Mouse (Mus musculus) midbrain, embryonic 13.5 days (tissue): ENCODE measurements at regions not wholly inside any gene's neighbourhood (a gene's known extent, or its start where the extent isn't known, plus 50 kb on each side); places are given as distances from the start of the nearest gene placed in this dataset.
A peak's percentile ranks its signal among the peaks of the same experiment; 100 is the strongest.

Experiments
- ATAC-seq: fragments of 200-750 bp; cut with Nextera tagmentation; 2 replicates; pipeline ENCODE4 v1.8.0; 2017; ENCODE audit warnings: mild to moderate bottlenecking, moderate TSS enrichment, moderate library complexity
- H3K27ac ChIP-seq: fragments of 300-500 bp; sonication (generic); 2 replicates; pipeline ENCODE4 v1.5.1; 2015; ENCODE audit warnings: inconsistent platforms, mild to moderate bottlenecking, moderate library complexity
- H3K27me3 ChIP-seq: fragments of 300-500 bp; sonication (generic); 2 replicates; pipeline ENCODE4 v1.6.1; 2015; ENCODE audit warnings: mild to moderate bottlenecking, inconsistent platforms
- H3K36me3 ChIP-seq: fragments of 300-500 bp; sonication (generic); 2 replicates; pipeline ENCODE4 v1.6.1; 2015; ENCODE audit warnings: mild to moderate bottlenecking, inconsistent platforms
- H3K4me1 ChIP-seq: fragments of 300-500 bp; sonication (generic); replicated peaks from 2 replicates; pipeline ENCODE4 v1.6.1; 2015; ENCODE audit warnings: inconsistent platforms
- H3K4me2 ChIP-seq: fragments of 300-500 bp; sonication (generic); replicated peaks from 2 replicates; pipeline ENCODE4 v1.6.1; 2015; ENCODE audit warnings: moderate library complexity, mild to moderate bottlenecking, inconsistent platforms
- H3K4me3 ChIP-seq: fragments of 300-500 bp; sonication (generic); replicated peaks from 2 replicates; pipeline ENCODE4 v1.5.1; 2015; ENCODE audit warnings: mild to moderate bottlenecking, inconsistent platforms
- H3K9ac ChIP-seq: fragments of 300-500 bp; sonication (generic); replicated peaks from 2 replicates; pipeline ENCODE4 v1.6.1; 2015; ENCODE audit warnings: mild to moderate bottlenecking, inconsistent platforms
- H3K9me3 ChIP-seq: fragments of 300-500 bp; sonication (generic); 2 replicates; pipeline ENCODE4 v1.6.1; 2016; ENCODE audit warnings: mild to moderate bottlenecking, inconsistent platforms
- whole genome bisulfite sequencing: fragments of 180-500 bp; shearing (Covaris S2); methylation state at CpG from one replicate; pipeline ENCODE4 v1.1.7; 2015; 5-methylcytosine and 5-hydroxymethylcytosine counted together

GRCm38 (mm10) chr19:44626261-44626660 is 63.6 kb downstream of the Hif1an start:
- H3K9me3 ChIP-seq = 0 out of 2 replicates have a peak, but pooled peaks cover 3% of the 10 kb centered on the region
- no peak overlapping the region for H3K4me3 ChIP-seq
- no peaks in the 10 kb centered on the region for H3K36me3 ChIP-seq
- ATAC-seq = no peak
- no peak overlapping the region for H3K27ac ChIP-seq
- no peak overlapping the region for H3K4me2 ChIP-seq
- 86% methylated on average over 5 of the region's 5 CpGs for WGBS
- H3K9ac ChIP-seq = no peak overlapping the region
- H3K4me1 ChIP-seq = no peaks in the 10 kb centered on the region
- H3K27me3 ChIP-seq = 0 out of 2 replicates have a peak, but pooled peaks cover 12% of the 10 kb centered on the region

DNA sequence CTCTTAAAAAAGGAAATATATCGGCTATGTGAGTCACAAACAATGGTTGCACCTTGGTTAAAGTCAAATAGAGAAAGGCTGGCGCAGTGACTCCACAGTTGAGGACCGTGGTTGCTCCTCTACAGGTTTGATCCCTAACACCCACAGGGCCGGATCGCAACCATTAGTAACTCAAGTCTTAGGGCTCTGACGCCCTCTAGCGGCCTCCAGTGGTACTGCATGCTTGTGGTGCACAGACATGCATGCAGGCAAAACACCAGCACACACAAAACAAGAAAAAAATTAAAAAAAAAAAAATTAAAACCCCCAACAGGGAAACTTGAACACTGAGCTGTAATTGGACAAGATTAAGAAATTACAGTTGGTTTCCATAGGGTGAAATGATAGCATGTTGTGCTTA is 67.1 kb downstream of the Hif1an start:
- Histone ChIP-seq H3K27me3 (peaks cover 18% of the 10 kb centered on the region; the same call in 1 of the 2 replicates), H3K9me3 (0 out of 2 replicates have a peak, but pooled peaks cover 3% of the 10 kb centered on the region), H3K4me3 (no peak overlapping the region), H3K9ac (no peak overlapping the region), H3K4me1 (peaks cover 8% of the 10 kb centered on the region; the same call in 1 of the 2 replicates), H3K4me2 (no peak overlapping the region), H3K36me3 (no peaks in the 10 kb centered on the region), H3K27ac (no peak overlapping the region)
- no peak for ATAC-seq
- WGBS = 62% methylated on average over 7 of the region's 7 CpGs

- no peaks in the 10 kb centered on the region for H3K36me3 ChIP-seq
- no peak overlapping the region for H3K9ac ChIP-seq
- H3K27ac ChIP-seq = no peak overlapping the region
- no peak overlapping the region for H3K4me3 ChIP-seq
- H3K4me1 ChIP-seq = peaks cover 8% of the 10 kb centered on the region; the same call in 1 of the 2 replicates
- 92% methylated on average over 19 of the region's 19 CpGs for WGBS
- H3K27me3 ChIP-seq = peaks cover 25% of the 10 kb centered on the region; the same call in 1 of the 2 replicates
- ATAC-seq = no peak
- H3K9me3 ChIP-seq = 0 out of 2 replicates have a peak, but pooled peaks cover 3% of the 10 kb centered on the region
- H3K4me2 ChIP-seq = no peak overlapping the region
Measured at GRCm38 (mm10) chr19:44631356-44632007, 68.8 kb downstream of the Hif1an start.

DNA sequence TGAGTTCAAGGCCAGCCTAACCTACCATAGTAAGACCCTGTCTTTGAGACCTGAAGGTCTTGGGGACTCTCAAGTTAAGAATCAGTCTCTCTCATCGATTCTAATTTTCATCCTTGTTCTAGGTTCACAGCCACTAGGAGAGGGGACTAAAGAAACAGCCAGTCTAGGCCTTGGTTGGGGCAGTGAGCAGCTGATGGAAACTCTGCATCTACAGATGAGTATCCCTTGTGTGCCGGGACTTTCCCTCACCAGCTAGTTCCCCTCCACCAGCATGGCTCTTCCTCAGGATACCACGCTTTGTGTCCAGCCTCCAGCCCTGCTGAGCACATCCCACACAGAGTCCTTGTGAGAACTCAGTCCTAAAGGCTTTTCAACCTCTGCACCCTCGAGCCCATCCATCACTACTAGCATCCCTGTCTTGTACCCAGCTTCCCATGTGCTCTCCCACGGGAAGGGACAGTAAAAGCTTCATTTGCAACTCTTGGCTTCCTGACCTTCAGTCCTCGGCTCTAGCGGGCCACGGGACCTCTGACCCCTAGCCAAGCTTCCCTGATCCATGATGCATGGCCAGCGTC is 74.6 kb downstream of the Hif1an start:
- Histone ChIP-seq H3K27ac (no peak overlapping the region), H3K9me3 (no peaks in the 10 kb centered on the region), H3K4me3 (no peak overlapping the region), H3K4me2 (no peak overlapping the region), H3K4me1 (peaks cover 20% of the 10 kb centered on the region), H3K36me3 (no peaks in the 10 kb centered on the region), H3K27me3 (peaks cover 60% of the 10 kb centered on the region), H3K9ac (no peak overlapping the region)
- no peak for ATAC-seq
- WGBS = 74% methylated on average over 9 of the region's 9 CpGs

DNA sequence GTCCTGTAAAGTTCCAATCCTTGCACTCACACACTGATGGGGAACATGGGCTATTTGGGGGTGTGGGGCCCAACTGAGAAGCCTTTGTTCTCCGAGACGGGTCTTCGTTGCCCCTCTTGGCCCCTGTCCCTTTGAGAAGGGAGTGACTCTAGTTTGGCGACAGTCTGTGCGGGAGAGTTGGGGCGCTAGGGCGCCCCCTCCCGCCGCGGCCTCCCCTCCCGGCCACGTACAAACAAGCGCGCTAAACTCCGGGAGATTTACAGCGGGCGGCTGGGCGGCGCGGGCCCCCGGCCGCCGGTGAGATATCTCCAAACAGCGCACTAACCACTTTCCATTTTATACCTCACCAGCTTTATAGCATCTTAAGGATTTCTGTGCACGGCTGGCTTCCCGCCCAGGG is 77.4 kb downstream of the Hif1an start:
- no peaks in the 10 kb centered on the region for H3K9me3 ChIP-seq
- peak overlapping the region; percentile 35 for H3K4me3 ChIP-seq
- WGBS = under 1% methylated on average over 26 of the region's 26 CpGs
- H3K36me3 ChIP-seq = no peaks in the 10 kb centered on the region
- peak overlapping the region; percentile 64 for H3K4me2 ChIP-seq
- H3K4me1 ChIP-seq = peaks cover 12% of the 10 kb centered on the region
- H3K27me3 ChIP-seq = peaks cover 81% of the 10 kb centered on the region
- H3K9ac ChIP-seq = peak overlapping the region; percentile 58
- H3K27ac ChIP-seq = no peak overlapping the region
- no peak for ATAC-seq

- Histone ChIP-seq H3K27ac (no peak overlapping the region), H3K9me3 (no peaks in the 10 kb centered on the region), H3K4me2 (peak overlapping the region; percentile 64), H3K4me1 (peaks cover 12% of the 10 kb centered on the region), H3K4me3 (peak overlapping the region; percentile 35), H3K9ac (peak overlapping the region; percentile 58; the same call in 1 of the 2 replicates), H3K36me3 (no peaks in the 10 kb centered on the region), H3K27me3 (peaks cover 75% of the 10 kb centered on the region)
- ATAC-seq = peak; percentile 58
- 0% methylated on average over 1 of the region's 1 CpGs for WGBS
Measured at GRCm38 (mm10) chr19:44640551-44640950, 77.9 kb downstream of the Hif1an start.

DNA sequence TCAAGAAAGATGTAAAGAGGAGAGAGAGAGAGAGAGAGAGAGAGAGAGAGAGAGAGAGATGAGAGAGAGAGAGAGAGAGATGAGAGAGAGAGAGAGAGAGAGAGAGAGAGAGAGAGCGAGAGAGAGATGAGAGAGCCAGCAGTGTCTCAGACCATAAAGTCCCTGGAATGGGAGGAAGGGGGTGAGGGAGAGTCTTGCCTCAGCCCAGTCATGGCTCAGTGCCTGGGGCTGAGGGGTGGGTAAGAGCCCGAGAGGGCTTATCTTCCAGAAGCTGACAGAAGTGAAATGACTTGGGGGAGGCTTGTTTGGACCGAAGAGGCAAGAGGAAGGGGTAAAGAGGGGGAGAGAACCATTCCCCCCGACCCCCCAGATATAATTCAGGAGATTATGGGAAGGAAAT is 79.6 kb downstream of the Hif1an start:
- WGBS = 64% methylated on average over 4 of the region's 4 CpGs
- Histone ChIP-seq H3K9me3 (no peaks in the 10 kb centered on the region), H3K27me3 (peaks cover 74% of the 10 kb centered on the region), H3K4me2 (no peak overlapping the region), H3K27ac (no peak overlapping the region), H3K4me3 (no peak overlapping the region), H3K4me1 (peaks cover 12% of the 10 kb centered on the region), H3K9ac (no peak overlapping the region), H3K36me3 (no peaks in the 10 kb centered on the region)
- no peak for ATAC-seq

DNA sequence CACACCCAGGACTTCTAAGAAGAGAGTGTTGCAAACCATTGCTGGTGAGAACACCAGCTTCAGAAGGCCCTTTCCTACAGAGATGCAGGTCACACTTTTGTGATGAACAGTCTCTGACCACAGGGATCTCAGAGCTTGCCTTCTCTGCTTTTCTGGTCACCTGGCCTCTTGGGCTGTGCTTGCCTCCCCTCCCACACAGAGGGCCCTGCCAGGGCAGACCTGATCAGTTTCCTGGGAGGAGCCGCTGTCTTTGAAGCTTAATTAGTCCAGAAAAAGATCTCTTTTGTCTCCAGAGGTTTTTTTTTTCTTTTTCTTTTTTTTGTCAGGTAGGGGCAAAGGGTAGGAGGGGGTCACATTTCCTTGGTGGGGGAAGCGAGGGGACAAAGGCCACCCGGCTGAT is 81.7 kb downstream of the Hif1an start:
- Histone ChIP-seq H3K27ac (no peak overlapping the region), H3K4me1 (peaks cover 12% of the 10 kb centered on the region), H3K9me3 (no peaks in the 10 kb centered on the region), H3K27me3 (peaks cover 77% of the 10 kb centered on the region), H3K4me2 (no peak overlapping the region), H3K4me3 (no peak overlapping the region), H3K36me3 (no peaks in the 10 kb centered on the region), H3K9ac (no peak overlapping the region)
- no peak for ATAC-seq
- 33% methylated on average over 3 of the region's 3 CpGs for WGBS

GRCm38 (mm10) chr19:44644929-44645328 is 82.3 kb downstream of the Hif1an start:
- no peak overlapping the region for H3K9ac ChIP-seq
- no peaks in the 10 kb centered on the region for H3K36me3 ChIP-seq
- no peak overlapping the region for H3K4me2 ChIP-seq
- peaks cover 14% of the 10 kb centered on the region for H3K4me1 ChIP-seq
- H3K4me3 ChIP-seq = no peak overlapping the region
- peaks cover 77% of the 10 kb centered on the region for H3K27me3 ChIP-seq
- no peak for ATAC-seq
- WGBS = 48% methylated on average over 3 of the region's 4 CpGs
- no peak overlapping the region for H3K27ac ChIP-seq
- H3K9me3 ChIP-seq = no peaks in the 10 kb centered on the region

DNA sequence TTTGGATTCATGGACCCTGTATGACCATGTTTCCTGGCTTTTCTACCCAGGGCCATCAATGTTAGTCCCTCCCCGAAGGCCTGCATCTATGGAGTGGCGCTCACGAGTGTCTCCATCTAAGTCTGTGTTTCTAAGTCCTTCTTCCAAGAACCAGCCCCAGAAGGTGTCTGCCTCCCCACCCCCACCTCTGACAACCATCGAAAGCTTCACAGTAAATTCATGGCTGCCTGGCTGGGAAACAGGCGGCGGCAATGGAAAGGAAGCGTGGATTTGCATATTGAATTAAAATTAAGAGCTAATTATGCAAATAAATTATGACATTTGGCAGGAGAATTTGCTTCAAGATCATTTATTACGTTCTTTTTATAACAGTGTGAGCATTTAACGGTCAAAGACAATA is 83.9 kb downstream of the Hif1an start:
- H3K27me3 ChIP-seq = peaks cover 80% of the 10 kb centered on the region
- ATAC-seq = no peak
- no peak overlapping the region for H3K27ac ChIP-seq
- WGBS = 74% methylated on average over 9 of the region's 9 CpGs
- H3K36me3 ChIP-seq = no peaks in the 10 kb centered on the region
- peaks cover 9% of the 10 kb centered on the region for H3K4me1 ChIP-seq
- no peak overlapping the region for H3K9ac ChIP-seq
- H3K4me3 ChIP-seq = no peak overlapping the region
- H3K9me3 ChIP-seq = no peaks in the 10 kb centered on the region
- H3K4me2 ChIP-seq = no peak overlapping the region

DNA sequence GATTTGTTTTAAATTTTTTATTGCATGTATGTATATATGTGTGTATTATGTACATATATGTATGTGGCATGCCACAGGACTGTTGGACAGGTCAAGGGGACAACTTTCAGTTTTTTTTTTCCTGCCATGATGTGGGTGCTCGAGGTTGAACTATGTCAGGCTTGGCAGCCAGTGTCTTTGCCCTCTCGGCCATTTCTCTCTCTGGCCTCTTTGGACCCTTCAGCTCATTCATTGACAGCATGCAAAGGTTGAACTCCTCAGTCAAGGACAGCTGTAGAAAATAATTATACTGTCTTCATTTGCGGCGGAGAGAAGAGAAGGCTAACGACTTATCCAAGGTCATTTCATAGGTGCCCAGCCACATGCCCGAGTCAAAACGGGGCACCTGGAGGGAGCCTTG is 86.6 kb downstream of the Hif1an start:
- H3K9me3 ChIP-seq = no peaks in the 10 kb centered on the region
- no peak overlapping the region for H3K9ac ChIP-seq
- ATAC-seq = no peak
- no peak overlapping the region for H3K4me3 ChIP-seq
- no peak overlapping the region for H3K4me2 ChIP-seq
- peaks cover 76% of the 10 kb centered on the region for H3K27me3 ChIP-seq
- peaks cover 9% of the 10 kb centered on the region for H3K4me1 ChIP-seq
- no peak overlapping the region for H3K27ac ChIP-seq
- WGBS = 71% methylated on average over 7 of the region's 7 CpGs
- H3K36me3 ChIP-seq = no peaks in the 10 kb centered on the region

- ATAC-seq = no peak
- H3K27ac ChIP-seq = no peak overlapping the region
- WGBS = 45% methylated on average over 2 of the region's 2 CpGs
- H3K4me2 ChIP-seq = no peak overlapping the region
- peaks cover 15% of the 10 kb centered on the region for H3K4me1 ChIP-seq
- H3K9me3 ChIP-seq = no peaks in the 10 kb centered on the region
- H3K27me3 ChIP-seq = peaks cover 84% of the 10 kb centered on the region
- H3K36me3 ChIP-seq = no peaks in the 10 kb centered on the region
- no peak overlapping the region for H3K4me3 ChIP-seq
- no peak overlapping the region for H3K9ac ChIP-seq
Measured at GRCm38 (mm10) chr19:44650841-44651240, 88.2 kb downstream of the Hif1an start.
